Mouse (Mus musculus) 3T3-L1 (cell line): ENCODE measurements around the gene Wdr91.

Source experiments
- DNase-seq: peaks from one replicate; pipeline ENCODE4 v3.0.0-alpha.2; 2015; ENCODE audit warnings: low read depth, low spot score

The Wdr91 gene

DNA sequence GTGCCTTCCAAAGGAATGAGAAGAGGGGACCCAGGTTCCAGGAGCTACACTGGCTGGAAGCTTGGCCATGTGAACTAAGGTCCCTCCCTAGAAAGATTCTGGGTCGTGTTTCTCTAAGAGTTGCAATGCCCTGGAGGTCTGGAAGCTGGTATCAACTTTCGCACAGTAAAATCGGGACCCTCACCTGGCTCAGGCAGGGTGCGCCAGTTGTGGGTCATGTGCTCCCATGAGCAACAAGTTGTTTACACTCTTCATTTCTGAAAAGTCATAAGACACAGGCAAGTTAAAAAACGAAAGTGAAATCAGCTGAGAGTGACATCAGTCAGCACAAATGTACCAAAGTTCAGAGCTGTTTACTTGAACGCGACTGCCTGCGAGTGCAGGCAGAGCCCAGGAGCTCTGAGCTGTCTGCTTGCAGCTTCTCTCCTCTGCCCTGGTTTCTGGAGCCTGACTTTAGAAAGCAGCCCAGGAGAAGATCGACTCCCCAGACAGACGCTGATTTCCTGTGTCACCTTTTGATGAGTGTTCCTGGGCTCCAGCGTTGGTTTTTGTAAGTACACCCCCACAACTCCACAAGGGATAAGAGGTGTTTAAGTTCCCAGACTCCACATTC is 47.8 kb downstream of the Wdr91 start, which contains the start of gene Tmem140:
Gene Tmem140 (plus strand): TSS at position 356 of the 613 bp plus-strand sequence.
- peak; percentile 77 for DNase-seq

DNA sequence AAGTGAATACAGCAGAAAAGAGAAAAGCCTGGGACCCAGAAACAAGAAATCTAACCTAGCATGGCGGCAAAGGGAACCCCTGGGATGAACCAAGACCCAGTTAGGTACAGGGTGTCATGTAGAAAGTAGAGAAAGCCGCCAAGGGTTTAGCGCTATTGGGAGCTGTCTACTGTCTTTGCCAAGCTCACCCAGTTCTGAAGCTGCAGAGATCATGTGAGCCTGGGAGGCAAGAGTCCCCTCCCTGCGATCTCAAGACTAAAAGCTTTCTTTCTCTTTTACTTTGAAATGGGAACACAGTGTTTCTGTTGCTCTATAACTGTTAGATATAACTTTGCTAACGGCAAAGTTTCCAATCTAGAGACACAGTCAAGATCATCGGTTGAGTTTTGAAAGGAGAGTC is 48.3 kb downstream of the Wdr91 start:
- DNase-seq, result peak; percentile 38

DNA sequence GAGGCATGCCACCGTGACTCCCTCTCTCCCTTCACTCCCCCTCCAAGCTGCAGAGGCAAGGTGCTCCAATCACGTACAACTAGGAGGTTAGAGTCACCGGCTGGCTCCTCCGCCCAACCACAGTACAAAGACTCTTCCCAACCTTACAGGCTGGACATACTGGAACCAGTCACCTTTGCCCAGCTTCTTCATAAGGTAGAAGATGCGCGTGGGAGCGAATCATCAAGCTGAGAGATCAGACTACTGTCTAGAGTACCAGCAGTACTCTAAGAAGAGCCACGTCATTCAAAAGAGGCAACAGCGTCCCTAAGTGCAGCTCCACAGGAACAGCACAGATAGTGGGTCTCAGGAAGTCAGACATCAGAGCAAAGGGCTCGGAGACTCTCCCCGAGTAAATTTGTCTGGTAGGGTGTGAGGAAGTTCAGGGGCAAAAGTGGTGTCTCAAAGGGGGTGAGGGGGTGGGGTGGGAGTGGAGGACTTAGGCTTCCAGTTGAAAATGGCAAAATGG is 49.1 kb downstream of the Wdr91 start:
- no peak for DNase-seq

DNA sequence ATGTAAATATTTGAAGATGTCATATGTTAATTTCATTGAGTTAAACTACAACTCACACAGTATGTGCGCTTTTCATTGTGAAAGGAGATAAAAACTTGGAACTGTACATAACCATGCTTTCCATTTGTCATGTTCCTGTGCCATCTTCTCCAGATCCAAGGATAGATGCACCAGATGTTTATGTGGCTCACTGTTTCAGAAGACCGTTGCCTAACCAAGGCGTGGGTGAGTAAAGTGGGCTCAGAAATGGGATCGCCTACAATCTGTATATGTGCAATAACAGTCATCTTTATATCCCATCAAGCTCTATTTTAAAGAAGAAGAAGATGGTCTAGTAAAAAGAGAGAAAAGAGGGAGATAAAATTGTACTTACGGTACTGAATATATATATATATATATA is 78.3 kb downstream of the Wdr91 start:
- DNase-seq, result no peak
